Mouse (Mus musculus) myocyte (in vitro differentiated cells): ENCODE data around the gene Nav3. TPM values are rescaled to one million over a fixed set of nuclear protein-coding genes. Genes with fewer than 3 reads are reported as not detected.

Source experiments
- H3K27me3 ChIP-seq: one replicate; pipeline ENCODE4 v1.6.1; 2011; ENCODE audit not compliant: control insufficient read depth, insufficient read depth, insufficient read length
- H3K36me3 ChIP-seq: one replicate; pipeline ENCODE4 v1.6.1; 2011; ENCODE audit not compliant: control insufficient read depth, insufficient read depth
- H3K4me2 ChIP-seq: one replicate; pipeline ENCODE4 v1.6.1; 2011; ENCODE audit warnings: low read depth, control low read depth
- H3K4me3 ChIP-seq: one replicate; pipeline ENCODE4 v1.5.1; 2011; ENCODE audit warnings: mild to moderate bottlenecking, control low read depth, moderate library complexity
- H3K79me2 ChIP-seq: one replicate; pipeline ENCODE4 v1.6.1; 2011; ENCODE audit not compliant: control insufficient read depth, insufficient read depth
- H3ac ChIP-seq: one replicate; pipeline ENCODE4 v1.6.1; 2011; ENCODE audit not compliant: control insufficient read depth, insufficient read length
- CEBPB ChIP-seq: IDR thresholded peaks from 2 replicates; pipeline ENCODE4 v1.6.1; 2011; ENCODE audit warnings: mild to moderate bottlenecking, moderate library complexity; ENCODE audit not compliant: poor library complexity, insufficient read depth, severe bottlenecking
- E2F4 ChIP-seq: IDR thresholded peaks from one replicate; pipeline ENCODE4 v1.6.1; 2011; ENCODE audit warnings: mild to moderate bottlenecking, control low read depth, moderate library complexity; ENCODE audit not compliant: insufficient read depth
- MAX ChIP-seq: IDR thresholded peaks from one replicate; pipeline ENCODE4 v1.6.1; 2011; ENCODE audit warnings: low read depth, mild to moderate bottlenecking, control low read depth
- MYOD1 ChIP-seq, 3 experiments: IDR thresholded peaks; one replicate each; pipeline ENCODE4 v1.6.1; 2011; ENCODE audit warnings: control low read depth in 2 of 3, low read depth in 2 of 3, mild to moderate bottlenecking in 2 of 3, moderate library complexity in 1 of 3; ENCODE audit not compliant: insufficient read length in 2 of 3, control insufficient read depth in 1 of 3
- MYOG ChIP-seq, 3 experiments: IDR thresholded peaks; one replicate each; pipeline ENCODE4 v1.6.1; 2011; ENCODE audit warnings: control low read depth in 2 of 3, low read depth in 2 of 3, mild to moderate bottlenecking in 2 of 3; ENCODE audit not compliant: insufficient read length in 2 of 3, control insufficient read depth in 1 of 3, insufficient read depth in 1 of 3
- POLR2A ChIP-seq: IDR thresholded peaks from one replicate; pipeline ENCODE4 v1.6.1; 2011; ENCODE audit warnings: low read depth, mild to moderate bottlenecking, control low read depth, moderate library complexity; ENCODE audit not compliant: insufficient read length
- POLR2AphosphoS2 ChIP-seq: IDR thresholded peaks from one replicate; pipeline ENCODE4 v1.6.1; 2011; ENCODE audit warnings: low read depth, control low read depth; ENCODE audit not compliant: insufficient read length
- REST ChIP-seq: IDR thresholded peaks from one replicate; pipeline ENCODE4 v1.6.1; 2011; ENCODE audit warnings: mild to moderate bottlenecking, control low read depth, moderate library complexity; ENCODE audit not compliant: insufficient read depth, insufficient read length
- SRF ChIP-seq: IDR thresholded peaks from one replicate; pipeline ENCODE4 v1.6.1; 2011; ENCODE audit warnings: low read depth; ENCODE audit not compliant: control insufficient read depth, insufficient read length
- TCF12 ChIP-seq: IDR thresholded peaks from one replicate; pipeline ENCODE4 v1.6.1; 2011; ENCODE audit warnings: mild to moderate bottlenecking, control low read depth; ENCODE audit not compliant: poor library complexity, insufficient read depth, severe bottlenecking
- TCF3 ChIP-seq: IDR thresholded peaks from one replicate; pipeline ENCODE4 v1.6.1; 2011; ENCODE audit warnings: low read depth, control low read depth; ENCODE audit not compliant: insufficient read length
- USF1 ChIP-seq: IDR thresholded peaks from one replicate; pipeline ENCODE4 v1.6.1; 2011; ENCODE audit warnings: low read depth, mild to moderate bottlenecking, control low read depth, moderate library complexity
- polyA plus RNA-seq: library from polyadenylated mRNA; unstranded; fragments of >200 nt; fragmentation: generic; extraction: Trizol; gene quantifications from one replicate; pipeline ENCODE4 v1.2.1, GENCODE M21; 2012; ENCODE audit warnings: missing spikeins

Gene Nav3
- polyA plus RNA-seq, 1 experiment: 2.9 TPM

GRCm38 (mm10) chr10:110474107-110474506, 18.1 kb upstream of the Nav3 start:
- no peak overlapping the region for H3ac ChIP-seq
- H3K27me3 ChIP-seq: no peaks in the 10 kb centered on the region
- 0 out of 2 replicates have a peak, but pooled peaks have one; percentile 31 for TF ChIP-seq CEBPB
- no peak for TF ChIP-seq REST
- TF ChIP-seq POLR2AphosphoS2: no peak
- no peak for TF ChIP-seq MYOD1 (IDR thresholded peaks at IDR 0.05; ENCODE audit: control insufficient read depth in 1 of 3, insufficient read length in 2 of 3, low read depth in 2 of 3)
- no peaks in the 10 kb centered on the region for H3K36me3 ChIP-seq
- no peaks in the 10 kb centered on the region for H3K79me2 ChIP-seq
- peak overlapping the region; percentile 18 for H3K4me2 ChIP-seq
- no peak overlapping the region for H3K4me3 ChIP-seq

- Histone ChIP-seq H3K4me2 (no peak overlapping the region), H3K79me2 (no peaks in the 10 kb centered on the region), H3K4me3 (no peak overlapping the region), H3K27me3 (no peaks in the 10 kb centered on the region), H3ac (no peak overlapping the region), H3K36me3 (no peaks in the 10 kb centered on the region)
- TF ChIP-seq MYOD1 (IDR thresholded peaks at IDR 0.05; ENCODE audit: control insufficient read depth in 1 of 3, insufficient read length in 2 of 3, low read depth in 2 of 3): no peak
- no peak for TF ChIP-seq POLR2AphosphoS2
- TF ChIP-seq CEBPB: no peak
- no peak for TF ChIP-seq REST
- TF ChIP-seq POLR2A: no peak
- TF ChIP-seq USF1: no peak
- no peak for TF ChIP-seq TCF3
- no peak for TF ChIP-seq E2F4
- no peak for TF ChIP-seq MAX
- no peak for TF ChIP-seq MYOG (IDR thresholded peaks at IDR 0.05; ENCODE audit: control insufficient read depth in 1 of 3, insufficient read depth in 1 of 3, insufficient read length in 2 of 3, low read depth in 2 of 3)
These were observed 13.4 kb upstream of the Nav3 start for GRCm38 (mm10) chr10:110469445-110469844.

DNA sequence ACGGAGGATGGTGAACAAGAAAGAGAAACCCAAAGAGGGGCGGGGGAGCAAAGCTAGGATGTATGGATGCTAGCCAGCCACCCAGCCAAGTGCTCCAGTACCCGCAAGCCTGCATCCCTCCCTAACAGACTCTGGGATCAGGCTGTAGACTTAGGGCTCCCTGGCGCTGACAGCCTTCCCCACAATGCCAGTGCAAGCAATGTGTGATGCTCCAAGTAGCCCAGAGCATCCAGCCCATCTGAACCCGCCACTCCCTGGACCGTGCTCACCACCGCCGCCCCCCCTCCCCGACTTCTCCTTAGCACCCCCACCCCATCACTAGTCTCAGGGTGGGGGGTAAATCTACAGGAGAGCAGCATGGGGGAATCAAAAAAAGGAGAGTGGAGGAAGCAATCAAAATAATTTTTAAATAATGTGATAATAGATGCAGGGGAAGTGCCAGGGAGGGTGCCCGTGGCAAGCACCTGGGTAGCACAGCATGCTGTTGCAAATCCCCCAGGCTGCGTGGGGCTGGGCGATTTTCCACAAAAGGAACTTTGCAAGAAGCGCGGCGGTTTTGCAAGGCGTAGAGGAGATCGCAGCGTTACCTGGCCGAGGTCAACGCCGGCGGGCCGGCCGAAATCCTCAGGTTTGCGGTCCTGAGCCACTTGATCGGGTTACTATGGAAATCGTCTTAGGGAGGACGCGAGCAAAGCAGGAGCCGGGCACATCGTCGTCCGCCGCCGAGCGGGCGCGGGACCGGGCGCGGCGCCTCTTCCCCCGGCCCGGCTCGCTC, 754 bp downstream of the Nav3 start:
- peak overlapping the region; percentile 29 for H3K4me3 ChIP-seq
- H3K27me3 ChIP-seq: no peaks in the 10 kb centered on the region
- TF ChIP-seq E2F4: no peak
- no peak for TF ChIP-seq REST
- no peak for TF ChIP-seq TCF3
- TF ChIP-seq SRF: no peak
- TF ChIP-seq TCF12: no peak
- no peak for TF ChIP-seq MYOD1 (IDR thresholded peaks at IDR 0.05; ENCODE audit: control insufficient read depth in 1 of 3, insufficient read length in 2 of 3, low read depth in 2 of 3)
- TF ChIP-seq CEBPB: no peak
- TF ChIP-seq POLR2A: no peak
- TF ChIP-seq POLR2AphosphoS2: no peak
- TF ChIP-seq MAX: no peak
- no peak for TF ChIP-seq USF1
- TF ChIP-seq MYOG (IDR thresholded peaks at IDR 0.05; ENCODE audit: control insufficient read depth in 1 of 3, insufficient read depth in 1 of 3, insufficient read length in 2 of 3, low read depth in 2 of 3): no peak
- H3K79me2 ChIP-seq: no peaks in the 10 kb centered on the region
- H3K4me2 ChIP-seq: peak overlapping the region; percentile 81
- H3K36me3 ChIP-seq: no peaks in the 10 kb centered on the region
- H3ac ChIP-seq: no peak overlapping the region

DNA sequence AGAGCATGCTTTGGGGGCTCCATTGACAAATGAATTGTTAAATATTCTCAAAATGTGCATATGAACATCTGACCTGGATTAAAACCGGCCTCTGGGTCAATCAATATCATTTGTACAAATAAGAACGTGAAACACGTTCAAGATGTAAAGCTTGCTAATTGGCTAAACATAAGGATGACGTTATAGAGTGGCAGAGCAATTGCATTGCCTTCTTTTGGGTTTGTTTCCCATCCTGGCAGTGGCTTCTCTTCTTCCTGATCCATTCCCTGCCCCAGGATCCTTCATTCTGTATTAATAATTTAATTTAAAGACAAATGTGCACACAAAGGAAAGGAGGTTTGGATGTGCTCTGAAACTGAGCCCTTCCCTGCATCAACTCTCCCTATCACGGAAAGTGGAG, 2.4 kb downstream of the Nav3 start:
- TF ChIP-seq POLR2A (no peak), REST (no peak), SRF (no peak), POLR2AphosphoS2 (no peak), CEBPB (no peak), MYOD1 (IDR thresholded peaks at IDR 0.05; ENCODE audit: control insufficient read depth in 1 of 3, insufficient read length in 2 of 3, low read depth in 2 of 3) (no peak), E2F4 (no peak), TCF12 (no peak), MYOG (IDR thresholded peaks at IDR 0.05; ENCODE audit: control insufficient read depth in 1 of 3, insufficient read depth in 1 of 3, insufficient read length in 2 of 3, low read depth in 2 of 3) (no peak), TCF3 (no peak)
- no peak overlapping the region for H3ac ChIP-seq
- no peaks in the 10 kb centered on the region for H3K36me3 ChIP-seq
- no peak overlapping the region for H3K4me2 ChIP-seq
- no peaks in the 10 kb centered on the region for H3K79me2 ChIP-seq
- H3K27me3 ChIP-seq: no peaks in the 10 kb centered on the region
- no peak overlapping the region for H3K4me3 ChIP-seq

DNA sequence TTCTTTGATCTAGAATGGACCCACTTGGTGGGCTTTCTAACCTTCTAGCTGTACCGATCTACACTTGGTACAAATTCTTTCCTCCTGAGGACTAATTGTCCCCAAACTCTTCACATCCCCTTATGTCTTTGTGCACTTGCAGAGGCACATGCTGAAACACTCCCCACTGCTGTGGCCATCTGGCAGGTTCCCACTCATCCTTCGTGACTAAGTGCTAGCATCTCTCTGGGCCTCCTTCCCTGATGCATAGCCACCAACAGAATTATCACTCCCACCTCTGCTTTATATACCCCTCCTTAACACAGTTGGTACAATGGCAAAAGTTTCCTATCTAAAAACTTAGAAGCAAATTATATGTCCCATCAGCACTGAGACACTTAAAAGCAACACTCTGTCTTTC, 15.6 kb downstream of the Nav3 start:
- H3ac ChIP-seq: no peak overlapping the region
- no peaks in the 10 kb centered on the region for H3K79me2 ChIP-seq
- no peaks in the 10 kb centered on the region for H3K36me3 ChIP-seq
- no peaks in the 10 kb centered on the region for H3K27me3 ChIP-seq
- no peak overlapping the region for H3K4me2 ChIP-seq
- no peak overlapping the region for H3K4me3 ChIP-seq
- TF ChIP-seq POLR2AphosphoS2 (no peak), E2F4 (no peak), MAX (no peak), TCF3 (no peak), SRF (no peak), POLR2A (no peak), CEBPB (no peak)
